Mouse (Mus musculus): ENCODE results near the gene Gstt4. TPM values are rescaled to one million over a fixed set of nuclear protein-coding genes. Genes with fewer than 3 reads are reported as not detected.

Gstt4 gene
- total and polyA plus RNA-seq, 3 experiments, result 0.29 TPM; not detected in 2

GRCm38 (mm10) chr10:75834721-75835120 is 12.4 kb upstream of the Gstt4 start:
- Histone ChIP-seq H3K27me3 (ENCODE audit: control insufficient read depth, insufficient read depth, low read length) (no peaks in the 10 kb centered on the region), H3K4me1 (ENCODE audit: control insufficient read depth, insufficient read depth, low read length) (peaks cover 2% of the 10 kb centered on the region), H3K4me3 (peak overlapping the region; percentile 48), H3K79me2 (replicated peaks; ENCODE audit: control insufficient read depth, insufficient read depth, low read length) (no peaks in the 10 kb centered on the region), H3K36me3 (ENCODE audit: control insufficient read depth, insufficient read depth, low read length) (no peaks in the 10 kb centered on the region), H3K9ac (ENCODE audit: low read depth, low read length) (peak overlapping the region; percentile 57), H3K27ac (peak overlapping the region; percentile 81)
- intact Hi-C loops (cut with DNase I), result loop anchor here (2.0 to 5.0 kb wide), 2 partner anchors 18 to 52 kb away; partner anchors contain the start of genes Gm20441 and Gstt3
- no peak for DNase-seq
- TF ChIP-seq POLR2A (IDR thresholded peaks at IDR 0.05; ENCODE audit: insufficient read depth, low read depth, low read length), result no peak
- TF ChIP-seq EP300 (IDR thresholded peaks at IDR 0.05; ENCODE audit: insufficient read depth, low read depth, low read length), result no peak
- no peak for TF ChIP-seq CTCF (IDR thresholded peaks at IDR 0.05)
- 14% methylated on average over 9 of the region's 9 CpGs for WGBS

- intact Hi-C loops (cut with DNase I), result loop anchor here (2.0 to 5.0 kb wide), 2 partner anchors 19 to 52 kb away; partner anchors contain the start of genes Gm20441 and Gstt3
Observed at GRCm38 (mm10) chr10:75834250-75834649, 11.9 kb upstream of the Gstt4 start.

GRCm38 (mm10) chr10:75833456-75834080 is 11.2 kb upstream of the Gstt4 start:
- WGBS, result 21% methylated on average over 21 of the region's 21 CpGs

More at GRCm38 (mm10) chr10:75834250-75834649, 11.9 kb upstream of the Gstt4 start:
- no peak for TF ChIP-seq CTCF (IDR thresholded peaks at IDR 0.05)
- no peak; the same call in 1 of the 2 replicates for TF ChIP-seq EP300 (IDR thresholded peaks at IDR 0.05; ENCODE audit: insufficient read depth, low read depth, low read length)
- TF ChIP-seq POLR2A (IDR thresholded peaks at IDR 0.05; ENCODE audit: insufficient read depth, low read depth, low read length), result peak; percentile 91
- WGBS, result under 1% methylated on average over 21 of the region's 21 CpGs
- Histone ChIP-seq H3K79me2 (replicated peaks; ENCODE audit: control insufficient read depth, insufficient read depth, low read length) (no peaks in the 10 kb centered on the region), H3K4me3 (peak overlapping the region; percentile 48), H3K4me1 (ENCODE audit: control insufficient read depth, insufficient read depth, low read length) (peaks cover 2% of the 10 kb centered on the region), H3K9ac (ENCODE audit: low read depth, low read length) (peak overlapping the region; percentile 57), H3K27ac (peak overlapping the region; percentile 81), H3K36me3 (ENCODE audit: control insufficient read depth, insufficient read depth, low read length) (no peaks in the 10 kb centered on the region), H3K27me3 (ENCODE audit: control insufficient read depth, insufficient read depth, low read length) (no peaks in the 10 kb centered on the region)
- peak; percentile 85 to 87 for DNase-seq

GRCm38 (mm10) chr10:75832272-75832895 is 10.0 kb upstream of the Gstt4 start:
- H3K4me1 ChIP-seq (ENCODE audit: control insufficient read depth, insufficient read depth, low read length), result peaks cover 7% of the 10 kb centered on the region
- H3K79me2 ChIP-seq (replicated peaks; ENCODE audit: control insufficient read depth, insufficient read depth, low read length), result no peaks in the 10 kb centered on the region
- no peaks in the 10 kb centered on the region for H3K27me3 ChIP-seq (ENCODE audit: control insufficient read depth, insufficient read depth, low read length)
- no peaks in the 10 kb centered on the region for H3K36me3 ChIP-seq (ENCODE audit: control insufficient read depth, insufficient read depth, low read length)
- intact Hi-C loops (cut with DNase I), result loop anchor here (1.0 to 5.0 kb wide), 3 partner anchors 36 to 88 kb away; partner anchors contain the start of genes Gm20441 and Gstt3
- no peak overlapping the region for H3K27ac ChIP-seq
- 63% methylated on average over 13 of the region's 13 CpGs for WGBS
- DNase-seq, result peak; percentile 71 to 72
- H3K4me3 ChIP-seq, result no peak overlapping the region; the same call in 1 of the 2 replicates
- no peak overlapping the region for H3K9ac ChIP-seq (ENCODE audit: low read depth, low read length)
- peak; percentile 90 for TF ChIP-seq EP300 (IDR thresholded peaks at IDR 0.05; ENCODE audit: insufficient read depth, low read depth, low read length)
- TF ChIP-seq CTCF (IDR thresholded peaks at IDR 0.05), result peak; percentile 83
- TF ChIP-seq POLR2A (IDR thresholded peaks at IDR 0.05; ENCODE audit: insufficient read depth, low read depth, low read length), result no peak

More at GRCm38 (mm10) chr10:75833456-75834080, 11.2 kb upstream of the Gstt4 start:
- no peaks in the 10 kb centered on the region for H3K36me3 ChIP-seq (ENCODE audit: control insufficient read depth, insufficient read depth, low read length)
- peak overlapping the region; percentile 48 for H3K4me3 ChIP-seq
- no peaks in the 10 kb centered on the region for H3K79me2 ChIP-seq (replicated peaks; ENCODE audit: control insufficient read depth, insufficient read depth, low read length)
- peak; percentile 51 to 61 for DNase-seq
- H3K4me1 ChIP-seq (ENCODE audit: control insufficient read depth, insufficient read depth, low read length), result peaks cover 4% of the 10 kb centered on the region
- H3K9ac ChIP-seq (ENCODE audit: low read depth, low read length), result peak overlapping the region; percentile 57
- no peaks in the 10 kb centered on the region for H3K27me3 ChIP-seq (ENCODE audit: control insufficient read depth, insufficient read depth, low read length)
- TF ChIP-seq CTCF (IDR thresholded peaks at IDR 0.05) (no peak), POLR2A (IDR thresholded peaks at IDR 0.05; ENCODE audit: insufficient read depth, low read depth, low read length) (no peak), EP300 (IDR thresholded peaks at IDR 0.05; ENCODE audit: insufficient read depth, low read depth, low read length) (no peak)
- H3K27ac ChIP-seq, result peak overlapping the region; percentile 81
- intact Hi-C loops (cut with DNase I), result loop anchor here (2.0 to 5.0 kb wide), 3 partner anchors 19 to 51 kb away; partner anchors contain the start of genes Gm20441 and Gstt3

- H3K27ac ChIP-seq, result no peak overlapping the region
- no peaks in the 10 kb centered on the region for H3K27me3 ChIP-seq (ENCODE audit: control insufficient read depth, insufficient read depth, low read length)
- peaks cover 8% of the 10 kb centered on the region for H3K4me1 ChIP-seq (ENCODE audit: control insufficient read depth, insufficient read depth, low read length)
- no peak overlapping the region for H3K4me3 ChIP-seq
- no peak for DNase-seq
- intact Hi-C loops (cut with DNase I), result loop anchor here (5.0 kb wide), 1 partner anchor 48 kb away; the partner anchor contains the start of genes Gm20441 and Gstt3
- no peaks in the 10 kb centered on the region for H3K36me3 ChIP-seq (ENCODE audit: control insufficient read depth, insufficient read depth, low read length)
- TF ChIP-seq CTCF (IDR thresholded peaks at IDR 0.05) (no peak), POLR2A (IDR thresholded peaks at IDR 0.05; ENCODE audit: insufficient read depth, low read depth, low read length) (no peak), EP300 (IDR thresholded peaks at IDR 0.05; ENCODE audit: insufficient read depth, low read depth, low read length) (no peak)
- no peak overlapping the region for H3K9ac ChIP-seq (ENCODE audit: low read depth, low read length)
- WGBS, result 74% methylated on average over 2 of the region's 2 CpGs
- H3K79me2 ChIP-seq (replicated peaks; ENCODE audit: control insufficient read depth, insufficient read depth, low read length), result no peaks in the 10 kb centered on the region
Observed at GRCm38 (mm10) chr10:75830275-75830670, 7.9 kb upstream of the Gstt4 start.
